Mouse (Mus musculus) retina, adult 2 months (tissue): ENCODE measurements around the gene Rnf215.
"Not testable (repeated sequence)": the region's sequence is repeated elsewhere in the genome, so short reads cannot be mapped to it uniquely, and the experiment has no call there.

Experiments
- DNase-seq: peaks from one replicate; pipeline ENCODE4 v3.0.0-alpha.2; 2012; ENCODE audit warnings: low read depth, low spot score

Rnf215 gene

DNA sequence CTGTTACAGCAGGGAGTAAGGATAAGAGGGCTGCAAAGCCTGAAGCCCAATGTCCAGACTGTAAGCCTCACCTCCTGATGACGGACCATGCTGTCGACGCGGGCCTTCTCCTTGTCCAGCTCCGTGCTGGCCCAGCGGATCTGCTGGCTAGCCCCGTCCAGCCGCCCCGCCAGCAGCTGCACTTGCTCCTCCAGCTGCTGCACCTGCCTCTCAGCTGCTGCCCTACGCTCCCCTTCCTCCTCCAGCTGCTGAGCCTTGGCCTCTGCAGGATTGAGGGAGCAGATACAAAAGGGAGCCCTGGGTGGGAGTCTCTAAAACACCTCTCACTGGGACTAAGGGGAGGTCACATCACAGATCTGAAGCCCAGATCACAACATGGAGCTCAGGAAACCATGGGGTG is 12.1 kb downstream of the Rnf215 start:
- no peak for DNase-seq

DNA sequence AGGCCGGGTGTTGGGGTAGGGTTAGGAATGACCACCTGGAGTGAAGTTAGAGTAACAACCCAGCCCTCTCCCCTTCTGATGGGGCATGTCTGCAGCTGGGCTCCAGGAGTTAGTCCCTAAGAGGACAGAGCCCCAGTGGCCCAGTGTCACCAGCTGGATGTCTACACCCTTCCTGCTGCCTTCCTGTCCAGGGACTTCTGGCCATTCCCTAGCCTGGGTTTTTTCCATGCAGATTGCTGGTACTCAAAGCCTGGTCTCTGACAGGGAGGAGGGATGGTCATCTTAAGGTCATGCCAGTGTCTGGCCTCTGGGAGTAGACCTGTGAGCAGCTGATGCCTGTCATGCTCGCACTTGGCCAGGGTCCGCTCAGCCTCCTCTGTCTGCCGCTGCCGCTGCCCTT is 13.1 kb downstream of the Rnf215 start:
- no peak for DNase-seq

DNA sequence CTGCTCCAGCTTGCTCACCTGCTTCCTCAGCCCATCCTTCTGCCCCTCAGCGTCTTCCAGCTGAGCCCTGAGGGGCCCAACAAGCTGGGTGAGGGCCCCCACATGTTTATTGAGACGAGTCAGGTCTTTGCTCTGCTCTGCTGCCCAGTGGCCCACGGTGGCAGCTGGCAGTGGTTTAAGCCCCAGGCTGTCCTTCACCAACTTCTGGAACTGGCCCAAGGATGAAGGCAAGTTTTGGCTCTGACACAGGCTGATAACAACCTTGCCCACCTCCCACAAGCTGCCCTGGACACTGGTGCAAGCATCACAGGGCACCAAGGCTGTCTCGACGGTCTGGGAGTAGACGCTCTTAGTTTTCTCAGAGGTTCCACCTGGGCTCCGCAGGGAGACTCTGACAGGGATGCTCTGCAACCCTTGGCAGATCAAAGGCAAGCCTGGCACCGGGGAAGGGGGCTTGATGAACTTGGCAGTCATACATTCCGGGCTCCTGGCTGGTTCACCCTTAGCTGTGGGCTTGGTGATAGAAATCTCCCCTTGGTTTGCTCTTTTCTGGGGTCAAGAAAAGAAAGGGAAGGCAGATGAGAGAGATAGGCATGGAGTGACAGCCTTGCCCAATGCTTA is 13.6 kb downstream of the Rnf215 start:
- DNase-seq: no peak

DNA sequence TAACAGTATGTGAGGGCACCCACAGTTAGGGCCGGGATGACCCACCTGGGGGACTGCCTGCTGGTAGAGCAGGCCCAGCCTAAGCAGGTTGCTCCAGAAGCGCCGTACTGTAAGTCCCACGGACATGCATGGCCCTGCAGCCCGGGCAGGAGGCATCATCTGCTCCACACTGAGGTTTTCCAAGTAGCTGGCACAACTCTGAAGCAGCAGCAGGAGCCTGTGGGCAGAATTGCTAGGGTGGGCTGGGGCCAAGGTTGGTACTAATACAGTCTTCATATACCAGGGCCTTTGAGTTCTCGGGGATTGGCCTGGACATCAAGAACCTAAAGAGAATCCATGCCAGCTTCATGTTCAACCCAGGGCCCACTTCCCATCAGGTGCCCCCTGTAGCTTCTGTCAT is 14.9 kb downstream of the Rnf215 start:
- no peak for DNase-seq

DNA sequence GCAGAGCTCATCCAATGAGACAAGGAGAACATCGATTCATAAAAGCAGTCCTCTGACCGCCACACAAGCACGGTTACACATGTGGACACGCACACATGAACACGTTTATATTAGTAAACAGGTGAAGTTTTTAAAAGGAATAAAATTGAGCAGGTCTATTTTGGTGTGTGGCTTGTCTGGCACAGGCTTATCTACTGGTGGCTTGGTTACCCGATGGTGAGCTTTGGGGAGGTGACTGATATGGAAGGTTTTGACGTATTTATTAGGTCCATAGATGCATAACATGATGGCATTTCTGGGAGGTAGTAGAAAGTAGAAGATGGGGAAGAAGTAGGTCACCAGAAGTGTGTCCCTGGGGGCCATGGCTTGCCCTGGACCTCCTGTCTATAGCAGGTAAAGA is 18.7 kb downstream of the Rnf215 start:
- no peak for DNase-seq

DNA sequence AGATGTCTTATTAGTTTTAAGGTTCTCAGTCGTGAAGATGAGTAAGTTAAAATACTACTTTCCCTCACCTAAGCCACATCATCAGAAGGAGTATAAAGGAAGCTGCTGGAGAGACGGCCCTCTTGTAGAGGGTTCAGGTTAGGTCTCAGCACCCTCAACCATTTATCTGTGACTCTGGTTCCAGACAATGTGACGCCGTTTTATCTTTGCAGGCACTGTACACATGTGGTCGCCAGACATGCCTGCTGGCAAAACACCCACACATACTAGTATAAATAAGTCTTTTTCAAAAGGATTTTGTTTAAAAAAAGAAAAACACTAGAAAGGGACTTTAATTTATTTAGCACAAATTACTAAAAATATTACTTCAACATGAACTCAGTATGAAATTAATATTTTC is 20.6 kb downstream of the Rnf215 start:
- DNase-seq: no peak

DNA sequence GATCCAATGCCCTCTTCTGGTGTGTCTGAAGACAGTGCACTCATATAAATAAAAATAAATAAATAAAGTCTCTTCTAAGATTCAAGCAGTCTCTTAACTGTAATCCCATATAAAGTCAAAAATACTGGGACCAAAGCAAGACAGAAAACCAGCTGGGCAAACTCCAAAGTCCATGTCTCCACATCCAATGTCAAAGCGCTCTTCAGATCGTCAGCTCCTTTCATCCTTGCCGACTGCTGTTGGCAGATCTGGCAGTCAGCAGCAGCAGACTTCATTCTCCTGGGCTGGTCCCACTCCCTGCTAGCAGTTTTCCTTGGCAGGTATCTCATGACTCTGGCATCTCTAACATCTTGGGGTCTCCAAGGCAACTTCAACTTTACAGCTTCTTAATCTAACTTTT is 23.7 kb downstream of the Rnf215 start:
- DNase-seq: no peak

DNA sequence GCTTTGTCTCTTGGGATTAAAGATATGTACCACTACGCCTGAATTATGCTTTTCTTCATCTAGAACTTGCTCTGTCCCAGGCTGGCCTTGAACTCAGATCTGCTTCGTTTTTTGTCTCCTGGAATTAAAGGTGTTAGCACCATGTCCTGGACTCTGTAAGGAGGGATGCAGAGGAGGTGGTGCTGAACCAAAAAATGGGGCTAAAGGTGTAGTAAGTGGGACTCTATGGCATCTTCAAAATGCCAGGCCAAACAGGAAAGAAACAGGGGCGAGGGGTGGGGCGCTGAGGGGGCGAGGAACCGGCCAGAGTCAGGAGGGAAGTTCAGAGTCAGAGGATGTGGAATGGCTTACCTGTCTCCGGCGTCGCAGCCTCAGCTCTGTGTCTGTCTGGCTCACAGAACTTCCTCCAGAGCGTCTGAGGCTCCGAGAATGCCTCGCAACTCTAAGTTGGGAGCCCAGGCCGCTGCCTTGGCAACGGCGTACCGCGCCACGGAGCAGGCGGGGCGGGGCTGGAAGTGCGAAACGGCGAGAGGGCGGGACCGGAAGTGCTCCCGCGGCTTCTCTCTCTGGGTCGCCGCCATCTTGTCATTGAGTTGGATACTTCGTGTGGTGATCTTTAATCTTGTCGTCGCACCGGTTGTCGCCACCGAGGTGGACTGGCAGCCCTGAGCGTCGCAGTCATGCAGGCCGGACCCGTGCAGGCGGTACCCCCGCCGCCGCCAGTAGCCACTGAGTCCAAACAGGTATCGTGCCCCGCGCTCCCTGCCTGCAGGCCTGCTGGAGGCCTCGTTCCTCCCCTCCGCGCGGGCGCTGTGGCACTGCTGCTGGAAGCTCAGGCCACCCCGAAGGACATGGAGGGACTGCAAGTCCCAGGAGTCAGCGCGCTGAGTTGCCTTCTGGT is 25.1 kb downstream of the Rnf215 start, which contains the start of the genes Ccdc157 and Sf3a1:
TSS of gene Ccdc157 (minus strand) at position 486 of the 901 bp plus-strand sequence.
TSS of gene Sf3a1 (plus strand) at position 543 of the 901 bp plus-strand sequence.
- peak; percentile 73 for DNase-seq

DNA sequence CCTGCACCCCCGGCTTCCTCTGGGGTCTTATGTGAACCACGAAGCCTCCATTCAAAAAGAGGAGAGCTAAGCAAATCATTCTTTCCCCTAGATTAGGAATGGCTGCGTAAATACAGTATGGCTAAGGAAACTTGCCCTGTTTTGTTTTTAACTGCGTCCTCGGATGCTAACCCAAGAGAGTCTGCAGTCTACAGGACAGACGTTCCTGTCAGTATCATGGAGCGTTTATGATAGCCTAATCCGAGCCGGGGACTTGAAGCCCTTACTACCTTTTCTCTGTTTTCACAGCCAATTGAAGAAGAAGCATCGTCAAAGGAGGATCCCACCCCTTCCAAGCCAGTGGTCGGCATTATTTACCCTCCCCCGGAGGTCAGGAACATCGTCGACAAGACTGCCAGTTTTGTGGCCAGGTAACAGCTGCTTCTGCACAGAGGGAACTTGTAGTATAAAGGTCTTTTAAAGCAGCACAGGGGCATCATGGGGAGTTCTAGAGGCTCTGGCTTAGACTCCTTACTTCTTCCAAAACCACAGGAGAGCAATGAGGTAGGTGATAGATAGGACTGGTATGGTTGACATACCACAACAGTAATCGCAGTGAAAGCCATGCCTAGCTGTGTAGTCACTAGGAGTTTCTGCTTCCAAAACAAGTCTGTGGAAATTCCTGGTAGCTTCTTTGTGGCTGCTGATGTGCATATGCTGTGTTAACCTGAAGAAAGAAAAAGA is 25.9 kb downstream of the Rnf215 start:
- no peak for DNase-seq

DNA sequence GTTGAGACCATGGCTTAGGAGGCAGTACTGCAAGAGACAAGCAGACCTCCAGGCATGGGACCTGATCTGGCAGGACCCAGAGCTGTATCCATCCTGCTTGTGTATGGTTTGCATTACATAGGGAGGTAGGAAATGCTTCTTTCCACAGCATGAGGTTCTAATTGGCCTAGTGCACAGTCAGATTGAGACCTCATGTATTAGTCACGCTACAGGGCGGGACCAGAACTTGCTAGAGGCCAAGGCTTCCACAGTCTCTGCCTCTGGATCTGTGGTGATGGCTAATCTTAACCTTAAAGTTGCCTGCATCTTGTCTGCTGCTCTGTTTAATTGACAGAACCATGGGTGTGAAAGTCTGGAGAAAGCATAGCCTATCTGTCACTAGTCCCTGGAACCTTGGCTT is 29.7 kb downstream of the Rnf215 start:
- DNase-seq: no peak

DNA sequence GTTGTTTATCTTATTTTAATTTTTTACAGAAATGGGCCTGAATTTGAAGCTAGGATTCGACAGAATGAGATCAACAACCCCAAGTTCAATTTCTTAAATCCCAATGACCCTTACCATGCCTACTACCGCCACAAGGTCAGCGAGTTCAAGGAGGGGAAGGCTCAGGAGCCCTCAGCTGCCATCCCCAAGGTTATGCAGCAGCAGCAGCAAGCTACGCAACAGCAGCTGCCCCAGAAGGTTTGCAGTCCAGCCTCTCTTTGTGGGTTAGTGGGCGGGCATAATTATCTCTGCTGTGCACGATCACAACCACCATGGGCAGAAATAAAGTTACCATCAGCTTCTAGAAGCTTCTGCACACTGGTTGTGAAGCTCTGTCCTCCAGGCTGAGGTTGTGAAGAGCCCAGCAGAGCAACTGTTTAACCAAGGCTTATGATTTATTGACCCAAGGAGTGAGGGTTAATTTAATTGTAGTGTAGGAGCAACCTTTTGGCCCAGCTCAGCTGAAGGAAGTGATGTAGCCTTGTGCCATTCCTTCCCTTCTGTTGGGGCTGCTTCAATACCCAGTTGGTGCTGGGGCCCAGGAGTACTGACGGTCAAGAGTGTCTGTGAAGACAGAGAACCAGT is 31.6 kb downstream of the Rnf215 start:
- no peak for DNase-seq

DNA sequence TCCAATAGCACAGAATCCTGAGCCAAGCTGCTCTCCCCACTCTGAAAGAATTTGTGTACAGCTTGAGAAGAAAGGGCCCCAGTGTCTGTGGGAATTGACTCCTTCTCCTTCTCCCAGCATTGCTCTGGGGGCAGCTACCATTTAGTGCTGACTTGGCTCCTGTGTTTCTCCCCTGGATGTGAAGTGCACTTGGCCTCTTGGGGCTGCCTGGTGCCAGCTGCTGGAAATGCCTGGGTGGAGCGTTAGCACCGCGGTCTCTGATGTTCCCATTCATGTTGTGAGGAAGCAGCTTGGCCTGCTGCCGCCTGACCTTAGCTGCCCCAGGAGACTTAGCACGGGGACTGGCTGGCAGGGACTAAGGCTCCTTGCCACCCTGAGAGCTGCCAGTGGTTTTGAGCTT is 39.6 kb downstream of the Rnf215 start:
- no peak for DNase-seq

DNA sequence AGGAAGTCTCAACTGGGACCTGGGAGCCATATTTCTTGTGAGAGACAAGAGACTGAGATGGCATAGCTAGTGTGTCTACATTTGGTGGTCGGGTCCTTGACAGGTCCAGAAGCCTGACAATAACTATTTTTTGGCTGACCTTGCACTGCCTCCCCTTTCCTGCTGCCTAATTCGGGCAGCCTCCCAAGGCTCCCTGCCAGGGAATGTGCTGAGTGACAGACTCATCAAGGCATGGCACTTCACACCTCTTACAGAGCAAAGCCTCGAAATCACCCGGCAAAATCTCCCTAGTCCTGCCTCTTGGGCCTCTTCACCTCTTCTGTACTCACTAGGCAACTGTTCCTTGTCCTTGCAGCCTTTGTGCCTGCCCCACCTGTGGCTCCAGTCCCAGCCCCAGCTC is 42.7 kb downstream of the Rnf215 start:
- DNase-seq: no peak

DNA sequence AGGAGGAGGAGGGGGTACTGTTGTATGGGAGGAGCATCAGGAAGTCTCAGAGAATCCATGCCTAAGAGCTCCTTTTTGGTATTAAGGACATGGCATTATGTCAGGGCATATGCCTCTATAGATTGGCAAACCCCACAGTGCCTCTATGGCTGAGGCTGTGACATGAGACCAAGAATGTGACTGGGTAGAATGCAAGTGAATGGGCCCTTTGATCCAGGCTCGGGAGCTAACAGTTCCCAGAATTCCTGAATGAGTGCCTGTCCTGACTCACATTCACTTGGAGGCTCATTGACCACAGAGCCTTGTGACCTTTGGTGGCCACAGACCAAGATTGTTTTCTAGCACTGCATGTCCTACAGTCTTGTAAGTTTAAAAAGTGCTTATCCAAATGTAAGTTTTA is 47.1 kb downstream of the Rnf215 start:
- DNase-seq: no peak

DNA sequence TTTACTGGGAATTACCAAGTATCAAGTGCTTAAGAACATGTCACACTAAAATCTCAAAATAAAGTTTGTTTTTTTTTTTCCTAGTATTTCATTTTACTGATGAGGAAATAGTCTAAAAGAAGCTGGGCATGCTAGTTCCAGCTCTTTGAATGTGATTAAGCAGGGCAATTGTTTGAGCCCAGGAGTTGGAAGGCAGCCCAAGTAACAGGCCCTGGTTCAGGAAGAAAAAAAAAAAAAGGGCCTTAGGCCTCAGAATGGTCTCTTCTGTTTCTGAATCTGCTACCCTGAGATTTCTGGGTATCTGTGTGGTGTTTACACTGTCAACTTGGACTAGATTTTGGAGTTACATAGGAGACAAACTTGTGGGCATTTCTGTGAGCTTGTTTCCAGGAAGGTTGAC is 48.5 kb downstream of the Rnf215 start:
- no peak for DNase-seq

DNA sequence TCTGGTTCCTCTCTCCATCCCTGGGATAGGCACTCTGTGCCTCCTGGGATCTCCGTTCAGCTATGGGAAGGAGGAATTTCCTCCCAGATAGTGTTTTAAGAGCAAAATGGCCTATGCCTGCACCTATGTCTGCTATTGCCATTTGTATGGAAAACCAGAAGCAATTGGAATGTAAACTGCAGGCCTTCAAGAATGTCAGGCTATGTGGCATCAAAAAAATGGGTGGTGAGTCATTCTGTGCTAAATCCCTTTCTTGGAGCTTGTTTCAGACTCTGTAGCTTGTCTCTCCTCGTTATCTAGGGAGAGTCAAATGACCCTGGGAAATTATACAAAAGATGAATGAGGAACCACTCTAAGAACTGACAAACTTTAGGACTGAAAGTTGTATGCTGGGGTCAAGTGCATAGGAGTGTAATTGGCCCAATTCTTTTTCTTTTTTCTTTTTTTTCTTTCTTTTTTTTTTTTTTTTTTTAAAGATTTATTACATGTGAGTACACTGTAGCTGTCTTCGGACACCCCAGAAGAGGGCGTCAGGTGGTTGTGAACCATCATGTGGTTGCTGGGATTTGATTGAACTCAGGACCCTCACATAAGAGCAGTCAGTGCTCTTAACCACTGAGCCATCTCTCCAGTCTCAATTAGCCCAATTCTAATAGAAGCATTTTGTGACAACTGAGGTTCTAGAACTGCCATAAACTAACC is 49.4 kb downstream of the Rnf215 start:
- DNase-seq: no peak

DNA sequence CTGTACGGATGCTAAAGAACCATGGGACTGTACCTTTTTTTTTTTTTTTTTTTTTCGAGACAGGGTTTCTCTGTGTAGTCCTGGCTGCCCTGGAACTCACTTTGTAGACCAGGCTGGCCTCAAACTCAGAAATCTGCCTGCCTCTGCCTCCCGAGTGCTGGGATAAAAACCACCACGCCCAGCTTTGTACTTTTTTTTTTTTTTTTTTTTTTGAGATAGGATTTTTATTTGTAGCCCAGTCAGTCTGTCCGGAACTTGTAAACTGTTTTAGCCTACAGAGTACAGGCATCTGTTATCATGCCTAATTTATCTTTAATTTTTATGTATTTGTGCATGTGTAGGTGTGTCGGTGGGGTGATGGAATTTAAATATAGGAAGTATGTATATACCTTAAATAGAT is 50.5 kb downstream of the Rnf215 start:
- DNase-seq: not testable (repeated sequence)

DNA sequence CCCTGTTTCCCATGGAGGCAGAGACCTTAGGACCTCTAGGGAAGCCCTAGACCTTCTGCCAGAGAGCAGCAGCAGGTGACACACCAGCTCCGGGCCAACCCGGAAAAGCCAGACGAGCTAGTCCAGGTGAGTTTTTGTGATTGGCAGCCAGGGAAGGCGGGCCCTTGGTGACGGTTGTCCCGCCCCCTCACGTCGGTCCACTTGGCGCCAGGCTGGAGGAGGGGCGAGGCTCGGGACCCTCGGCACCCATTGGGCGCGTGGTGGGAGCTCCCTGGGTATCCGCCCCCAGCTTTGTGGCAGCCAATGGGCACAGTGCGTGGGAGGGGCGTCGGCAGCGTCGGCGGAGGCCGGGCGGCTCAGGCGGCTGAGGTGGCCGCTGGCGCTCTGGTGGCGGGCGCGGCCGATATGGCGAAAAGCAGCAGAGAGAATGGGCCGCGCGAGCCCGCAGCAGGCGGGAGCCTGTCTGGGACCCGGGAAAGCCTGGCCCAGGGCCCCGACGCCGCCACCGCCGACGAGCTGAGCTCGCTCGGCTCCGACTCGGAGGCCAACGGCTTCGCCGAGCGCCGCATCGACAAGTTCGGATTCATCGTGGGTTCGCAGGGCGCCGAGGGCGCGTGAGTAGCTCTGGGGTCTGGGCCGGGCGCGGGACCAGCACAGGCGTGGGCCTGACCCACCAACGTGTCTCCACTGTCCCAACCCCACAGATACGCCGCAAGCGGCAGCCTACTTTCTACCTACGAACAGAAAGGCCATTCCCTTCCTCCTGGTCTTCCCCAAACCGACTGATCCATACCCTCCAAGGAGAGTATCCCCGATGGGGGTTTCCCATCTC is 51.7 kb downstream of the Rnf215 start, which contains the start of gene Tbc1d10a:
TSS of gene Tbc1d10a (plus strand) at position 304 of the 832 bp plus-strand sequence.
- DNase-seq: peak; percentile 92

DNA sequence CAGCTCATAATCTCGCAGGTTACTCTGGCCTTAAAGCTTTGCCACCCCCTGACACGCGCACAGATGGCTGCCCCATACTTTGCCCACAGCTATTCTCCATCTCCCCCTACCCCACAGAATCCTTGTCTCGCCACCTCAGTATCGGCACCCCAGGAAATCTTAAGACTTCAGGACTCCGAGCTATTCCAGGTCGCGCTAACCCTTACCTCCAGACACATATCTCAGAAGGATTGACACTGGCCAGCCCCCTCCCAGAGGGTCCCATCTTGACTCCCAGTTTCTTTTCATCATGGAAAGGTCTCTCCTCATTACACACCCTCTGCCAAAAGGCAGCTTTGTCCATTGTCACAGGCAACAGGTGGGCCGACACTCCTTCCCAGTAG is 52.3 kb downstream of the Rnf215 start:
- DNase-seq: no peak

DNA sequence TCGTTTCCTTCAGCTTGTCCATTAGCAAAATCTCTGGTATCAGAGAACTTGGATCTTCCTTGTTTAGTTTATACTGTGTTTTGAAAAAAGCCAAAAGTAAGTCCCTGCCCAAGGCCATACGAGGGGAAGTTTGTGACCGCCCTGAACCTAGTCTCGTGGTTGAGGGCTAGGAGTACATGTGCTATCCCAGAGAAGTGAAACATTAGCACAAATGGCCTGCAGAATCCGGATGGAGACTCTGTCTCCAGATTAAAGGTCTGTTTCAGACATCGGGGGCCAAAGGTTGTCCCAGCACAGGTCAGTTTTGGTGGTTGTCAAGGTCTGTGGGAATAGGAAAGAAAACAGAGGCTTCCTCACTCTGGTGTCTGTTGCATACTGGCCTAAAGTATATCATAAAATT is 54.2 kb downstream of the Rnf215 start:
- no peak for DNase-seq
